Mouse (Mus musculus) CH12.LX (cell line): ENCODE measurements around the gene Fndc9. TPM values are rescaled to one million over a fixed set of nuclear protein-coding genes. Genes with fewer than 3 reads are reported as not detected.
A peak's percentile ranks its signal among the peaks of the same experiment; 100 is the strongest.

Experiments
- DNase-seq: peaks from one replicate; pipeline ENCODE4 v3.0.0-alpha.2; 2013; ENCODE audit errors: extremely low read depth
- H3K27ac ChIP-seq: 2 replicates; pipeline ENCODE4 v1.5.1; 2012; ENCODE audit warnings: low read depth, mild to moderate bottlenecking, control low read depth, moderate library complexity; ENCODE audit not compliant: insufficient read depth
- H3K27me3 ChIP-seq: replicated peaks from 2 replicates; pipeline ENCODE3; 2012; ENCODE audit warnings: inconsistent platforms
- H3K36me3 ChIP-seq, 2 experiments: replicated peaks in 1 of 2; 2 replicates each; pipeline versions ENCODE3 to v1.6.1; 2012; ENCODE audit warnings: inconsistent platforms in 1 of 2, low read length in 1 of 2, mild to moderate bottlenecking in 1 of 2, mixed read lengths in 1 of 2, moderate library complexity in 1 of 2; ENCODE audit not compliant: control insufficient read depth in 1 of 2, insufficient read depth in 1 of 2
- H3K4me1 ChIP-seq, 2 experiments: 2 replicates each; pipeline ENCODE4 v1.6.1; 2012; ENCODE audit warnings: inconsistent platforms in 1 of 2, moderate library complexity in 1 of 2; ENCODE audit not compliant: insufficient read depth in 2 of 2, control insufficient read depth in 1 of 2
- H3K4me2 ChIP-seq: 2 replicates; pipeline ENCODE4 v1.6.1; 2012; ENCODE audit warnings: low read depth, mild to moderate bottlenecking, control low read depth; ENCODE audit not compliant: poor library complexity, insufficient read depth, severe bottlenecking
- H3K4me3 ChIP-seq, 3 experiments: fragments of 150-350 bp in 1 of 3; sonication (generic) in 1 of 3; replicated peaks in 1 of 3; 2 replicates each; pipeline versions ENCODE3 to v1.5.1; 2011 to 2012; ENCODE audit warnings: low read depth in 2 of 3, low read length in 2 of 3, mild to moderate bottlenecking in 2 of 3, moderate library complexity in 2 of 3, control low read depth in 1 of 3, improper control_type of control experiment in 1 of 3, inconsistent platforms in 1 of 3, mixed read lengths in 1 of 3; ENCODE audit not compliant: poor library complexity in 1 of 3
- H3K79me2 ChIP-seq: replicated peaks from 2 replicates; pipeline ENCODE4 v1.6.1; 2012; ENCODE audit warnings: mild to moderate bottlenecking, moderate library complexity; ENCODE audit not compliant: control insufficient read depth, poor library complexity, insufficient read depth, severe bottlenecking; ENCODE audit errors: extremely low read depth
- H3K9ac ChIP-seq: 2 replicates; pipeline ENCODE4 v1.6.1; 2012; ENCODE audit warnings: low read depth, mild to moderate bottlenecking, control low read depth, moderate library complexity; ENCODE audit not compliant: insufficient read depth
- H3K9me3 ChIP-seq: replicated peaks from 2 replicates; pipeline ENCODE3; 2012; ENCODE audit warnings: low read length, inconsistent platforms, mixed read lengths
- BHLHE40 ChIP-seq: IDR thresholded peaks from 2 replicates; pipeline ENCODE4 v1.6.1; 2011; ENCODE audit warnings: mild to moderate bottlenecking, low read depth, low read length, improper control_type of control experiment
- CHD1 ChIP-seq: IDR thresholded peaks from 2 replicates; pipeline ENCODE4 v1.6.1; 2012; ENCODE audit warnings: low read depth, low read length, improper control_type of control experiment, inconsistent platforms
- CTCF ChIP-seq, 2 experiments: IDR thresholded peaks in 1 of 2; conservative IDR thresholded peaks in 1 of 2; 2 replicates each; pipeline ENCODE4 v1.5.1; 2011 to 2012; ENCODE audit warnings: low read depth in 2 of 2, low read length in 2 of 2, improper control_type of control experiment in 1 of 2, inconsistent platforms in 1 of 2, mild to moderate bottlenecking in 1 of 2, moderate library complexity in 1 of 2
- E2F4 ChIP-seq: IDR thresholded peaks from 2 replicates; pipeline ENCODE4 v1.6.1; 2011; ENCODE audit warnings: low read depth, low read length, improper control_type of control experiment; ENCODE audit not compliant: insufficient replicate concordance
- ELF1 ChIP-seq: IDR thresholded peaks from 2 replicates; pipeline ENCODE4 v1.6.1; 2014; ENCODE audit warnings: low read depth, mild to moderate bottlenecking, inconsistent platforms, low read length, improper control_type of control experiment
- GABPA ChIP-seq: IDR thresholded peaks from 2 replicates; pipeline ENCODE4 v1.6.1; 2012; ENCODE audit warnings: low read depth, low read length, improper control_type of control experiment, inconsistent platforms; ENCODE audit not compliant: insufficient replicate concordance
- JUN ChIP-seq: IDR thresholded peaks from 2 replicates; pipeline ENCODE4 v1.6.1; 2011; ENCODE audit warnings: low read depth, mild to moderate bottlenecking, low read length, improper control_type of control experiment, moderate library complexity; ENCODE audit not compliant: insufficient read depth
- MAX ChIP-seq: IDR thresholded peaks from 2 replicates; pipeline ENCODE4 v1.6.1; 2011; ENCODE audit warnings: low read length, improper control_type of control experiment
- MAZ ChIP-seq: IDR thresholded peaks from 2 replicates; pipeline ENCODE4 v1.6.1; 2012; ENCODE audit warnings: low read depth, mild to moderate bottlenecking, inconsistent platforms, low read length, improper control_type of control experiment, moderate library complexity
- MYC ChIP-seq: IDR thresholded peaks from 2 replicates; pipeline ENCODE4 v1.6.1; 2011; ENCODE audit warnings: low read depth, mild to moderate bottlenecking, improper control_type of control experiment, low read length
- NELFE ChIP-seq: IDR thresholded peaks from 2 replicates; pipeline ENCODE4 v1.6.1; 2011; ENCODE audit warnings: low read depth, low read length, improper control_type of control experiment
- PAX5 ChIP-seq: IDR thresholded peaks from 2 replicates; pipeline ENCODE4 v1.6.1; 2012; ENCODE audit warnings: low read length, inconsistent platforms, mixed read lengths
- POLR2A ChIP-seq: IDR thresholded peaks from 2 replicates; pipeline ENCODE4 v1.6.1; 2011; ENCODE audit warnings: low read depth, mild to moderate bottlenecking, improper control_type of control experiment, low read length
- RAD21 ChIP-seq: IDR thresholded peaks from 2 replicates; pipeline ENCODE4 v1.6.1; 2011; ENCODE audit warnings: low read depth, mild to moderate bottlenecking, low read length, improper control_type of control experiment, moderate library complexity
- SIN3A ChIP-seq: IDR thresholded peaks from 2 replicates; pipeline ENCODE4 v1.6.1; 2012; ENCODE audit warnings: low read length, improper control_type of control experiment, inconsistent platforms
- SMC3 ChIP-seq: IDR thresholded peaks from 2 replicates; pipeline ENCODE4 v1.6.1; 2011; ENCODE audit warnings: low read depth, low read length, improper control_type of control experiment
- USF1 ChIP-seq: IDR thresholded peaks from 2 replicates; pipeline ENCODE4 v1.6.1; 2014; ENCODE audit warnings: low read depth, mild to moderate bottlenecking, inconsistent platforms, low read length, improper control_type of control experiment
- ZC3H11A ChIP-seq: IDR thresholded peaks from 2 replicates; pipeline ENCODE4 v1.6.1; 2012; ENCODE audit warnings: low read depth, mild to moderate bottlenecking, inconsistent platforms, low read length, improper control_type of control experiment
- ZKSCAN1 ChIP-seq: IDR thresholded peaks from 2 replicates; pipeline ENCODE4 v1.6.1; 2012; ENCODE audit warnings: low read depth, inconsistent platforms, low read length, improper control_type of control experiment, borderline replicate concordance
- ZMIZ1 ChIP-seq: IDR thresholded peaks from 2 replicates; pipeline ENCODE4 v1.6.1; 2012; ENCODE audit warnings: low read depth, mild to moderate bottlenecking, inconsistent platforms, low read length, improper control_type of control experiment
- ZNF384 ChIP-seq: IDR thresholded peaks from 2 replicates; pipeline ENCODE4 v1.6.1; 2012; ENCODE audit warnings: low read depth, low read length, improper control_type of control experiment, inconsistent platforms
- dilution Hi-C: fragments of 300-500 bp; cut with MboI; formaldehyde crosslinking; loops from 2 replicates; pipeline ENCODE4 v1.14.3; 2020; ENCODE audit warnings: low sequenced_read_pairs; ENCODE audit not compliant: extremely low pct_unique_long_range_greater_than_20kb, extremely low pct_ligation_motif_present
- in situ Hi-C: fragments of 300-500 bp; cut with MboI; formaldehyde crosslinking; loops from 3 replicates; pipeline ENCODE4 v1.14.3; 2019; ENCODE audit warnings: low sequenced_read_pairs, low pct_ligation_motif_present, low pct_unique_long_range_greater_than_20kb, mixed read lengths
- polyA plus RNA-seq: library from polyadenylated mRNA; unstranded; fragments of >175 nt; gene quantifications from 2 replicates; pipeline ENCODE4 v1.2.1, GENCODE M21; 2012; ENCODE audit warnings: low read depth; ENCODE audit not compliant: insufficient read length
- total RNA-seq, 2 experiments: library from RNA; depleted of rRNA; stranded (reverse); fragments of 300-350 nt in 1 of 2; fragments of >200 nt in 1 of 2; gene quantifications; 2 replicates each; pipeline ENCODE4 v1.2.3; 2012 to 2014

Gene Fndc9
- total and polyA plus RNA-seq, 3 experiments, result 3.9 to 12.1 TPM; not detected in 1

GRCm38 (mm10) chr11:46251994-46252393 lies 16.7 kb downstream of the Fndc9 start:
- Histone ChIP-seq H3K9ac (no peak overlapping the region), H3K9me3 (no peaks in the 10 kb centered on the region), H3K27me3 (no peaks in the 10 kb centered on the region), H3K27ac (no peak overlapping the region), H3K36me3 (peaks cover 93 to 99% of the 10 kb centered on the region in 2 experiments), H3K4me1 (peaks cover 0 to 6% of the 10 kb centered on the region in 2 experiments; a peak in 1 of 4 replicates), H3K4me3 (no peak overlapping the region)
- peak; percentile 67 for DNase-seq
- dilution Hi-C loops, result no loop called here
- in situ Hi-C loops, result no loop called here
- peak; percentile 37 for TF ChIP-seq RAD21
- no peak for TF ChIP-seq PAX5
- no peak for TF ChIP-seq ZKSCAN1
- TF ChIP-seq CTCF (conservative IDR thresholded peaks at IDR 0.05 in 1 of 2, IDR thresholded peaks at IDR 0.05 in 1 of 2; ENCODE audit: low read depth in 2 of 2, low read length in 2 of 2), result peak; percentile 90 to 98
- 0 out of 2 replicates have a peak, but pooled peaks have one; percentile 19 for TF ChIP-seq ELF1
- peak; percentile 61 for TF ChIP-seq SMC3
- TF ChIP-seq, all 38 proteins: peak for 4
- no peak overlapping the region for H3K4me2 ChIP-seq
- no peaks in the 10 kb centered on the region for H3K79me2 ChIP-seq

GRCm38 (mm10) chr11:46255291-46255690 lies 20.0 kb downstream of the Fndc9 start:
- TF ChIP-seq POLR2A, result no peak
- no peak for TF ChIP-seq GABPA
- no peak for TF ChIP-seq PAX5
- no peak for TF ChIP-seq ZC3H11A
- no peak for TF ChIP-seq ZMIZ1
- no peak for TF ChIP-seq MAZ
- TF ChIP-seq NELFE, result no peak
- no peak for TF ChIP-seq BHLHE40
- TF ChIP-seq MAX, result no peak
- TF ChIP-seq JUN, result no peak
- TF ChIP-seq CHD1, result no peak
- TF ChIP-seq E2F4, result no peak
- no peak for TF ChIP-seq ZNF384
- TF ChIP-seq MYC, result no peak
- TF ChIP-seq USF1, result no peak
- TF ChIP-seq SIN3A, result no peak
- no peaks in the 10 kb centered on the region for H3K27me3 ChIP-seq
- H3K4me2 ChIP-seq, result no peak overlapping the region
- H3K9me3 ChIP-seq, result no peaks in the 10 kb centered on the region
- no peak overlapping the region for H3K27ac ChIP-seq
- no peaks in the 10 kb centered on the region for H3K79me2 ChIP-seq
- H3K36me3 ChIP-seq, result peaks cover 92 to 99% of the 10 kb centered on the region in 2 experiments
- DNase-seq, result no peak
- H3K4me1 ChIP-seq, result no peaks in the 10 kb centered on the region
- no peak overlapping the region for H3K9ac ChIP-seq
- dilution Hi-C loops, result no loop called here
- in situ Hi-C loops, result no loop called here
- no peak overlapping the region for H3K4me3 ChIP-seq
